Mouse (Mus musculus) olfactory bulb, adult 2 months (tissue): ENCODE data around the gene Tmem164.

ENCODE experiments used
- CTCF ChIP-seq: fragments of 200-500 bp; IDR thresholded peaks from 2 replicates; pipeline ENCODE4 v1.5.1; 2012; ENCODE audit warnings: low read depth, mild to moderate bottlenecking, low read length, moderate library complexity; ENCODE audit not compliant: insufficient read depth
- POLR2A ChIP-seq: fragments of 200-500 bp; IDR thresholded peaks from 2 replicates; pipeline ENCODE4 v1.6.1; 2012; ENCODE audit warnings: mild to moderate bottlenecking, low read depth, low read length, moderate library complexity; ENCODE audit not compliant: insufficient read depth

DNA sequence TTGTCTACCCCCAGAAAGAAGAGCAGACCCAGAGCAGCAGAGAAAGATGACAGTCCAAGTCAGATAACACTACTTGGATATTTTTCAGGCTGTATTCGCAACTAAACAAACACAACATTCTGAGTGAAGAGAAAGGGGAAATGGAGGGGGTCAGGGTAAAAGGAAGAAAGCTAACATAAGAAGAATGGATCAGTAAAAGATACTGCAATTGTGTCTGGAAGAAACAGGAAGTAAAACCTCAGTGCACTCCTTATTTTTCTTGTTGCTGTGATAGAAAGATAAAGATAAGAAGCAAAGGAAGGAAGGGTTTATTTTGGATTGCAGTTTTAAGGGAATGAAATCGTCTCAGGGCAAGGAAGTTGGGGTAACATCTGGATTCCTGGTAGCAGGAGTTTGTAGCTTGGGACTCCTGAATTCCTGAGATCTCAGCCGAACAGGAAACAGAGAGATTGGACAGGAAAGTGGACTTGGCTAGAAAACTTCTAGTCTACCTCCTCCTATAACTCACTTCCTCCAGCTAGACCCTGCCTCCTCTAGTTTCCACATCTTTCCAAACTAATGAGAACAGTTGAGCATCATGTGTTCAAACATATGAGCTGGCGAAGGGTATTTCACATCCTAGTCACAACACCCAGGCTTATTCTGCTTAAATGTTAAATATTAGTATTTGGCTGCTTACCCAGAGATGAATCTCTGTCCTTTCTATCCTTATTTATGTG, 16.3 kb upstream of the Tmem164 start:
- TF ChIP-seq POLR2A (no peak), CTCF (no peak)
